Mouse (Mus musculus) spleen, adult 2 months (tissue): ENCODE results near the gene Atp7a.

Source experiments
- CTCF ChIP-seq: fragments of 200-500 bp; IDR thresholded peaks from 2 replicates; pipeline ENCODE4 v1.5.1; 2011; ENCODE audit warnings: mild to moderate bottlenecking, inconsistent platforms; ENCODE audit not compliant: insufficient read depth, insufficient read length, insufficient replicate concordance; ENCODE audit errors: extremely low read depth
- POLR2A ChIP-seq: fragments of 200-500 bp; IDR thresholded peaks from 2 replicates; pipeline ENCODE4 v1.6.1; 2011; ENCODE audit warnings: low read depth, low read length, inconsistent platforms

DNA sequence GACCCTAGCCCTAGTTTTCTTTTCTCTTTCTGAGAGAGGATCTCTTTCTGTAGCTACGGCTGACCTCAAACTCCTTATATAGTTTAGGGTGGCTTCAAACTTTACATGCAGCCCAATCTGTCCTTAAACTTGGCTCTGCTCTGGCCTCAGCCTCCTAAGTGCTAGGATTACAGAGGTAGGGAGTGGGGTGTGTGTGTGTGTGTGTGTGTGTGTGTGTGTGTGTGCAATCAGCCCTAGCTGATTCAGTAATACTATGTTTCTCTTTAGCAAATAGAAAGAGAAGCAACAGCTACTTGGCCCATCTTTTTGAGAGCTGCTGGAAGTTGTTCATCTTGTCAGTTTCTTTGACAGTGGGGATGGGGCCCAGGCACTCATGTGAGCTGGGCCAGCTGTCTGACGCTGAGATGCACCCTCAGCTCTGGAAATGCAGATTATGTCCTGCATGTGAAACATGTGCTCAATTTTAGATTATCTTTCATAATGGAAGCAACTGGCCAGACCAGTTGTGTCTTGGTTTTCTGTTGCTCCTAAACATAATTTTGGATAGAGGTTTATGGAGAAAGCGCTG lies 10.2 kb downstream of the Atp7a start:
- TF ChIP-seq CTCF (no peak), POLR2A (no peak)
